Mouse (Mus musculus): ENCODE measurements around the gene Ccdc141.

Ccdc141 gene

DNA sequence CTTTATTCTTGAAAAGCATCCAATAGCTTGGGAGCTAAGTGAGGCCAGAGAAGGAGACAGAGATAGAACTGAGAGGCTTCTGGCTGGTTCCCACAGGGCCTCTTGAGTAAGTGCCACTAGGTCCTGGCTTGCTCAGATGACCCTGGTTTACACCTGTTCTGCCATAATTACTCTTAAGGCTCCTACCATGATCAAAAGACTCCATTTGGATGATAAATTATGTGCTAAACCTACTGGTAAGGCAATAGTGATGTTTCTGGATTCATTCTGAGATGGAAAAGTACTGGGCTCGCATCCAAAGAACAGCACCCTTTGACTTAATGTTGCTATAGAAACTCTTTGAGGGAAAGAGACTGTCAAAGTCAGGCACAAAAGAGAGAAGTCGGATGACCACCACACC is 3.9 kb upstream of the Ccdc141 start:
- no peak for DNase-seq (ENCODE audit: low spot score)

DNA sequence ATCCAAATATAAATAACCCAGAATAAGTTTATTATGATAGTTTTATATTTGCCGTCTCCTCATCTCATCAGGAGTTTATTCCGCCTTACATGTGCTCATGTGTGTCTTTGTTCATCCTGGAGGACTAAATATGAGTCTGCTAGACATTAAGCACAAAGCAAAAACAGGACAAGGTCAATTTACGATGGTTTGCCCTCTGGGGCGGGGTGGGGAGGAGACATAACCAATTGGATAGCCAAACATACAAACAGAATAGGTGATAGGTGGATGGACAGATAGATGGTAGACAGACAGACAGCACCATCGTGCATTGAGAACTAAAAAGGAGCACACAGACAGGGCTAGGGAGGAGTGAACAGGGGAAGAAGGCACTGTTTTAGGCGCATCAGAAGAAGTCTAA is 3.4 kb upstream of the Ccdc141 start:
- no peak for DNase-seq (ENCODE audit: low spot score)

DNA sequence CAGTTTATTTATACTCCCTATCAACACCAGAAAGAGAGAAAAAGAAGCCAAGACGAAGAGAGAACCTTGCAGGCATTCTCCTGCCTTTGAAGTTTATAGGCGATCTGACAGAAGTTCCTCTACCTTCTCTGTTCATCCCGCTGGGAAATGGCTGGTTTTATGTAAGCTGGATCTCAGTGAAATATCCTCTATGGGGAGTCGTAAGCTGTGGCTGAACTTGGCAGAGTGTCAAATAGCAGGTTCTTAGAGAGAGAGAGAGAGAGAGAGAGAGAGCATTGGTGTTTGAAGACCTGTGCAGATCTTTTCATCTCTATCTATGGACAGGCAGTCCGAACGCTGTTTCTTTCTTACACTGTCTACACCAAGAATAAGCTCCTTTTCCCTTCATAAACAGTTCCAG is 2.9 kb upstream of the Ccdc141 start:
- DNase-seq (ENCODE audit: low spot score): no peak

- DNase-seq (ENCODE audit: low spot score): peak; percentile 36
Observed at GRCm38 (mm10) chr2:77172241-77172671, 1.8 kb upstream of the Ccdc141 start.

GRCm38 (mm10) chr2:77171444-77172240 is 1.2 kb upstream of the Ccdc141 start:
- peak; percentile 64 for DNase-seq (ENCODE audit: low spot score)

GRCm38 (mm10) chr2:77169916-77170632 is 362 bp downstream of the Ccdc141 start:
- DNase-seq (ENCODE audit: low spot score): peak; percentile 54

GRCm38 (mm10) chr2:77169218-77169617 is 1.2 kb downstream of the Ccdc141 start:
- no peak for DNase-seq (ENCODE audit: low spot score)

DNA sequence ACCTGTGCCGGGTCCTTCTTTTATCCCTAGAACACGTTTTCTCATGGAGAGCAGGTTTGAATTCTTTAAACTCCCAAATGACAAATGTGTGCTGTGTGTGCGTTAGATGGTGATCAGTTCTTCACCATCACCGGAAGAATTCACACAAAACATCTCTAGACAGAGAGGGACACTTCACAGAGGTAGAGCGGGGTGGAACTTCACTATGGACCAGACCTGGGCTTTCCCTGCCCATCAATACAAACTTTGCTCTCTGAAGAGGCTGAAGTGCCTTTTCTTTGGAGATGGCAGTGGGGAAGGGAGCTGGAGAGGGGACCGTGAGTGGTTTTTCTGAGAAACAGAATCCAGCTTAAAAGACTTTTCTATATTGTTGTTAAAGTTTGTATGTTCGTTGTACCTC is 1.7 kb downstream of the Ccdc141 start:
- no peak for DNase-seq (ENCODE audit: low spot score)

- no peak for DNase-seq (ENCODE audit: low spot score)
Observed at GRCm38 (mm10) chr2:77168081-77168685, 2.3 kb downstream of the Ccdc141 start.

DNA sequence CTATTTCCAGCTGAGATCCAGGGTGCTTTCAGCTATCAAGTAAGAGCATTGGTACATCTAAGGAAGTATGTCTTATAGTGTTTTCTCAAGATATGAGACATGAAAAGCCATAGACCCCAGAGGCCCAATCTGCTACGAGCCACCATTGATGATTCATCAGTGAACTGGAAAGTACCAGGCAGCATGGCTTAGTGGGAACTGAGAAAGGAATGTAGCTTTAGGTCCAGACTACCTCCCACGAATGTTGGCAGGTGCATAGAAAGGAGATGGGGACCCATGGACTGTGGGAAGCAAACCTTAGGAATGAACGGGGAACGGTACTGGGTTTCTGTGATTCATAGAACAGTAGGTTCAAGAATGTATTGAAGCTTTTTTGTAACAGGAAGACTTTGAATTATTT is 4.1 kb downstream of the Ccdc141 start:
- DNase-seq (ENCODE audit: low spot score): no peak

GRCm38 (mm10) chr2:77164662-77165061 is 5.8 kb downstream of the Ccdc141 start:
- no peak for DNase-seq (ENCODE audit: low spot score)

GRCm38 (mm10) chr2:77163381-77163780 is 7.1 kb downstream of the Ccdc141 start:
- no peak for DNase-seq (ENCODE audit: low spot score)

DNA sequence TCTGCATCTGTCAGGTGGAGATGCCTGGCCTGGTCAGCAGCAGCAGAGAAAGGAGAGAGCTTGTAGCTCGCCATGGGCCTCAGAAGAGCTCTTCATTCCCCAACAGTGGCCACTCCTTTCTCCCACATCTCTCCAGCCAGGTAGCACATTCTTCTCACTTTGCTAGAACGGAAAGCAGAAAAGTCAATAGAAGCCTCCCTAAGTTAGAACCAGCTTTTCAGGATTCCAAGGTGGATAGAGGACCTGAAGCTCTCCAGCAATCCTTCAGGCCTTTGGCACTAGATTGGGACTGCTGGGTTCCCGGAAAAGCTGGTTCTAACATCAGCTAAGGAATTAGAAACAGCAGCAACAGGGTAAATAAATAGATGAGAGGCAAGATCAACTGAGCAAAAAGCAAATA is 8.3 kb downstream of the Ccdc141 start:
- DNase-seq (ENCODE audit: low spot score): no peak

GRCm38 (mm10) chr2:77157546-77157945 is 12.9 kb downstream of the Ccdc141 start:
- DNase-seq (ENCODE audit: low spot score): no peak

DNA sequence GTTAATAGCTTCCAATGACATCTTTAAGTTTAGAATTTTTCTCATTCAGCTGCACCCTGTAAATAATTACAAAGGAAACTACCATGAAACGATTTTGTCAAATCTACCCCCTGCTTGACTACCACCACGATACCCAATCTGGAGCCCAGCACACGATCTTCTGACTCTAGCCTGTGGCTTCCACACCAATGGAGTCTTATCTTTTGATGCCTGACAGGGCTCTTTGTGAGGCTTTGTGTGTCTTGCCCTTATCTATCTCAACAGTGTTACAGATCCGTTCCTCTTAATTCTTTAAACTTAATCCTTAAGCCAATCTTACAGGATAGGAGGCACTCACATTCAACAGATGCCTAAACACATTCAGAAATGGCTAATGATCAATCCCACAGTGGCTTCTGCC is 16.4 kb downstream of the Ccdc141 start:
- no peak for DNase-seq (ENCODE audit: low spot score)

DNA sequence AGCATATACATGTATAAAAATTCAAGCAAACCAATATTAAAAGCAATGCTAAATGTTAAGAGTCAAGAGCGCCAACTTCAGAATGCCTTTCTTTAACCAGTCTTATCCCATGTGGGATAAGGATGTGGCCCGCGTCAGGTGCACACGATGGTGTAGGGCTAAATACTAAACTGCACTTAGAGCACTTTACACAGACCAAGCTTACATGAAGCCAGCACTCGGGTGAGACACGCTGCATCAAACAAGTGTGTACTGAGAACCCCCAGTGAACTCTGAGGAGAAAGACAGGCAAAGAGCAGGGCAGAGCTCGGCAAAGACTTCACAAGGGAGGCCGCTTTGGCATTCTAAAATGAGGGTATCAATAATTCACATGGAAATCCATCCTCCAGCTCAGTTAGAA is 19.2 kb downstream of the Ccdc141 start:
- DNase-seq (ENCODE audit: low spot score): no peak

GRCm38 (mm10) chr2:77149576-77149975 is 20.9 kb downstream of the Ccdc141 start:
- DNase-seq (ENCODE audit: low spot score): no peak

GRCm38 (mm10) chr2:77148215-77148614 is 22.2 kb downstream of the Ccdc141 start:
- DNase-seq (ENCODE audit: low spot score): no peak

DNA sequence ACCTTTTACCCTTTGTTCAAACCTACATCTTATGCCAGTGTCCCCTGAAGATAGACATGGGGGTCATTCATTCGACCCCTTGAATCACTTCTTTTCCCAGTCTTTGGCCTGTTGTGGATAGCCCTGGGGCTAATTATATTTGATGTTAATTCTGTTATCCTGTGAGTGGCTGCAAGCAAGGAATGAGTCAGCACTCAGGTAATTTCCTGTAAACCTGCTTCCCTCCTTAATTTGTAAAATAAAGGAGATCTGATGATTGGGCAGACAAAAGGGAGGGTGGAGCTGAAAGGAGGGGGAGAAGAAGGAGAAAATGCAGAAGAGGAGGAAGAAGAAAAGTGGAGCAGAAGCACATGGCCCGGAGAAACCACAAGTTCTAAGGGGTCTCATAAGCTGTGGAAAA is 23.5 kb downstream of the Ccdc141 start:
- no peak for DNase-seq (ENCODE audit: low spot score)

DNA sequence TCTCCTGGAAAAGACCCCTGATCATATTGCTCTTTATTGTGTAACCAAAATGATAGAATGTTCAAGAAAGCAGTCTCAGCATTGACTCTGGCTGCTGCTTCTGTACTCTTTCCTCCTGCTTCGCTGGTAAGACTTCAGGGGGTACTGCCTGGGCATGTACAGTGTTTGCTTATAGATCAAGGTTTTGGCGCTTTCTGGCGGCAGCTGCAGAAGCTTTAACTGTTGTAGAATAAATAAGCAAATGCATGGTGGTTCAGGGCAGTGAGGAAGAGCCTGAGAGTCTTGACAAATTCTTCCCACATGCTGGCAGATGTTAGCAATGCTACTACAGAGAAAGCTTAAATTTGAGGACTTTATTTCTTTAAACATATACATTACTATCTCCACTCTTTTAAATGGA is 24.1 kb downstream of the Ccdc141 start:
- no peak for DNase-seq (ENCODE audit: low spot score)

GRCm38 (mm10) chr2:77143536-77143935 is 26.9 kb downstream of the Ccdc141 start:
- no peak for DNase-seq (ENCODE audit: low spot score)

- DNase-seq (ENCODE audit: low spot score): no peak
Observed at GRCm38 (mm10) chr2:77138879-77139278, 31.6 kb downstream of the Ccdc141 start.

GRCm38 (mm10) chr2:77134906-77135305 is 35.5 kb downstream of the Ccdc141 start:
- DNase-seq (ENCODE audit: low spot score): no peak

Measured in embryo, embryonic 10 days (tissue).